In genomic region chr6:120365051-120365450, GRCm38 (mm10) we compare ENCODE assay signal across 8 mouse cellular contexts. TPM values are rescaled to one million over a fixed set of nuclear protein-coding genes. Genes with fewer than 3 reads are reported as not detected.
DNase-seq lines count a peak whose midpoint lies in the region; ATAC-seq lines count a peak whose summit lies in the region.

No protein-coding gene starts in this region.

- WGBS in heart, embryonic 13.5 days = 2% methylated on average over 15 of the region's 15 CpGs
- WGBS in forebrain, embryonic 11.5 days = 7% methylated on average over 15 of the region's 15 CpGs
- 9% methylated on average over 15 of the region's 15 CpGs for WGBS in limb, embryonic 12.5 days
- 8% methylated on average over 15 of the region's 15 CpGs for WGBS in neural tube, embryonic 14.5 days

- peak overlapping the region; percentile 97 for H3K27ac ChIP-seq in heart, embryonic 13.5 days (replicated peaks)
- no peak overlapping the region for H3K27ac ChIP-seq in forebrain, embryonic 11.5 days (ENCODE audit: low read depth, low read length)
- no peak overlapping the region; the same call in 1 of the 2 replicates for H3K27ac ChIP-seq in limb, embryonic 12.5 days
- no peak overlapping the region for H3K27ac ChIP-seq in neural tube, embryonic 14.5 days (ENCODE audit: low read depth, low read length)

- peaks cover 22% of the 10 kb centered on the region for H3K4me1 ChIP-seq in heart, embryonic 13.5 days
- peaks cover 6% of the 10 kb centered on the region; the same call in 1 of the 2 replicates for H3K4me1 ChIP-seq in forebrain, embryonic 11.5 days (replicated peaks; ENCODE audit: control insufficient read depth, insufficient read depth, low read length)
- H3K4me1 ChIP-seq in limb, embryonic 12.5 days (replicated peaks) = peaks cover 11% of the 10 kb centered on the region
- peaks cover 12% of the 10 kb centered on the region for H3K4me1 ChIP-seq in neural tube, embryonic 14.5 days (ENCODE audit: control insufficient read depth, insufficient read depth, low read length)

- H3K9ac ChIP-seq in heart, embryonic 13.5 days = peak overlapping the region; percentile 93
- peak overlapping the region; percentile 86 for H3K9ac ChIP-seq in forebrain, embryonic 11.5 days (ENCODE audit: low read length)
- H3K9ac ChIP-seq in limb, embryonic 12.5 days (replicated peaks) = peak overlapping the region; percentile 91
- peak overlapping the region; percentile 91 for H3K9ac ChIP-seq in neural tube, embryonic 14.5 days (replicated peaks; ENCODE audit: low read depth, low read length)

- peaks cover 36% of the 10 kb centered on the region for H3K36me3 ChIP-seq in heart, embryonic 13.5 days
- H3K36me3 ChIP-seq in forebrain, embryonic 11.5 days (ENCODE audit: control insufficient read depth, insufficient read depth, low read length) = peaks cover 8% of the 10 kb centered on the region
- peaks cover 29% of the 10 kb centered on the region for H3K36me3 ChIP-seq in limb, embryonic 12.5 days
- H3K36me3 ChIP-seq in neural tube, embryonic 14.5 days (ENCODE audit: control insufficient read depth, insufficient read depth, low read length) = peaks cover 18% of the 10 kb centered on the region; the same call in 1 of the 2 replicates

- no peaks in the 10 kb centered on the region for H3K27me3 ChIP-seq in heart, embryonic 13.5 days (replicated peaks)
- H3K27me3 ChIP-seq in forebrain, embryonic 11.5 days (ENCODE audit: control insufficient read depth, insufficient read depth, low read length) = no peaks in the 10 kb centered on the region
- H3K27me3 ChIP-seq in limb, embryonic 12.5 days = no peaks in the 10 kb centered on the region
- no peaks in the 10 kb centered on the region for H3K27me3 ChIP-seq in neural tube, embryonic 14.5 days (ENCODE audit: control insufficient read depth, insufficient read depth, low read length)

- peak overlapping the region; percentile 92 for H3K4me2 ChIP-seq in heart, embryonic 13.5 days
- H3K4me2 ChIP-seq in forebrain, embryonic 11.5 days (ENCODE audit: low read depth, low read length, severe bottlenecking) = peak overlapping the region; percentile 92
- H3K4me2 ChIP-seq in limb, embryonic 12.5 days = peak overlapping the region; percentile 78
- H3K4me2 ChIP-seq in neural tube, embryonic 14.5 days (ENCODE audit: low read depth, low read length) = peak overlapping the region; percentile 66

- no peak for ATAC-seq in heart, embryonic 13.5 days (ENCODE audit: extremely low read depth, insufficient number of reproducible peaks, low FRiP score, low TSS enrichment)
- ATAC-seq in forebrain, embryonic 11.5 days (replicated peaks; ENCODE audit: low FRiP score) = no peak
- ATAC-seq in limb, embryonic 12.5 days (ENCODE audit: insufficient number of reproducible peaks, insufficient read depth, low FRiP score, low TSS enrichment, low read depth) = no peak
- ATAC-seq in neural tube, embryonic 14.5 days (ENCODE audit: low read depth) = no peak
- no peak for ATAC-seq in cerebellum, adult (ENCODE audit: insufficient number of reproducible peaks, low FRiP score, low TSS enrichment)

- H3K9me3 ChIP-seq in heart, embryonic 13.5 days = no peaks in the 10 kb centered on the region
- H3K9me3 ChIP-seq in forebrain, embryonic 11.5 days (ENCODE audit: control insufficient read depth, low read length) = no peaks in the 10 kb centered on the region
- H3K9me3 ChIP-seq in limb, embryonic 12.5 days = no peaks in the 10 kb centered on the region
- H3K9me3 ChIP-seq in neural tube, embryonic 14.5 days (ENCODE audit: control insufficient read depth, low read length) = no peaks in the 10 kb centered on the region

- no peak for DNase-seq in heart, adult 8-10 months (ENCODE audit: low spot score)
- peak; percentile 21 for DNase-seq in MEL-GATA-1-ER (ENCODE audit: extremely low read depth, low read depth)
- no peak for DNase-seq in forebrain, embryonic 11.5 days (ENCODE audit: low spot score)
- no peak for DNase-seq in left cerebral cortex, adult 8-10 months (ENCODE audit: low spot score in 2 of 2)

- peak overlapping the region; percentile 82 for H3K4me3 ChIP-seq in heart, embryonic 13.5 days
- peak overlapping the region; percentile 97 for H3K4me3 ChIP-seq in forebrain, embryonic 11.5 days (ENCODE audit: low read depth, low read length)
- peak overlapping the region; percentile 97 for H3K4me3 ChIP-seq in limb, embryonic 12.5 days (replicated peaks)
- H3K4me3 ChIP-seq in neural tube, embryonic 14.5 days (ENCODE audit: low read depth, low read length) = peak overlapping the region; percentile 98

RNA-seq across cellular contexts. Expression of gene Ccdc77, which starts 0.9 kb away (rescaled TPM):
- polyA plus RNA-seq in heart, embryonic 13.5 days (2015; fragmentation: Nextera tagmentation; extraction: Ambion mirVana) = 17.5 and 20.2 TPM in 2 replicates
- 1 to 10 TPM; 2.9 to 4.7 (median 4.0) TPM for total RNA-seq in heart, adult 8-10 months (2022)
- 29.2 and 30.2 TPM in 2 replicates for polyA plus RNA-seq in forebrain, embryonic 11.5 days (2014; fragmentation: Nextera tagmentation; extraction: Ambion mirVana)
- 27.6 and 30.6 TPM in 2 replicates for polyA plus RNA-seq in limb, embryonic 12.5 days (2016; fragmentation: Nextera tagmentation; extraction: Ambion mirVana)
- 9.0 and 12.6 TPM in 2 replicates for polyA plus RNA-seq in neural tube, embryonic 14.5 days (2014; fragmentation: Nextera tagmentation; extraction: Ambion mirVana)
- 1 to 10 TPM; 4.1 to 5.9 (median 5.3) TPM for total RNA-seq in left cerebral cortex, adult 8-10 months (2022)

RNA-seq across cellular contexts. Expression of gene Kdm5a, which starts 1.1 kb away (rescaled TPM):
- polyA plus RNA-seq in heart, embryonic 13.5 days (2015; fragmentation: Nextera tagmentation; extraction: Ambion mirVana) = 28.8 and 29.4 TPM in 2 replicates
- 10 to 100 TPM; 24.9 to 31.2 (median 30.9) TPM for total RNA-seq in heart, adult 8-10 months (2022)
- 53.8 and 58.6 TPM in 2 replicates for polyA plus RNA-seq in forebrain, embryonic 11.5 days (2014; fragmentation: Nextera tagmentation; extraction: Ambion mirVana)
- polyA plus RNA-seq in limb, embryonic 12.5 days (2016; fragmentation: Nextera tagmentation; extraction: Ambion mirVana) = 52.5 and 56.5 TPM in 2 replicates
- polyA plus RNA-seq in neural tube, embryonic 14.5 days (2014; fragmentation: Nextera tagmentation; extraction: Ambion mirVana) = 35.0 and 40.6 TPM in 2 replicates
- total RNA-seq in left cerebral cortex, adult 8-10 months (2022) = 10 to 100 TPM; 40.0 to 43.6 (median 42.0) TPM
